Mouse (Mus musculus) embryonic facial prominence, embryonic 13.5 days (tissue): ENCODE measurements at regions not wholly inside any gene's neighbourhood (a gene's known extent, or its start where the extent isn't known, plus 50 kb on each side); places are given as distances from the start of the nearest gene placed in this dataset.
"Not testable (repeated sequence)": the region's sequence is repeated elsewhere in the genome, so short reads cannot be mapped to it uniquely, and the experiment has no call there.

Experiments
- ATAC-seq: fragments of 200-750 bp; cut with Nextera tagmentation; 2 replicates; pipeline ENCODE4 v1.8.0; 2017; ENCODE audit warnings: low read depth; ENCODE audit not compliant: insufficient number of reproducible peaks, insufficient read depth, low FRiP score, low TSS enrichment
- H3K27ac ChIP-seq: fragments of 300-500 bp; sonication (generic); 2 replicates; pipeline ENCODE4 v1.5.1; 2015; ENCODE audit warnings: moderate library complexity, mild to moderate bottlenecking, inconsistent platforms
- H3K27me3 ChIP-seq: fragments of 300-500 bp; sonication (generic); 2 replicates; pipeline ENCODE4 v1.6.1; 2015; ENCODE audit warnings: mild to moderate bottlenecking, inconsistent platforms
- H3K36me3 ChIP-seq: fragments of 300-500 bp; sonication (generic); 2 replicates; pipeline ENCODE4 v1.6.1; 2015; ENCODE audit warnings: mild to moderate bottlenecking, inconsistent platforms
- H3K4me1 ChIP-seq: fragments of 300-500 bp; sonication (generic); 2 replicates; pipeline ENCODE4 v1.6.1; 2015; ENCODE audit warnings: inconsistent platforms
- H3K4me2 ChIP-seq: fragments of 300-500 bp; sonication (generic); 2 replicates; pipeline ENCODE4 v1.6.1; 2015; ENCODE audit warnings: moderate library complexity, mild to moderate bottlenecking, inconsistent platforms
- H3K4me3 ChIP-seq: fragments of 300-500 bp; sonication (generic); 2 replicates; pipeline ENCODE4 v1.5.1; 2015; ENCODE audit warnings: mild to moderate bottlenecking, inconsistent platforms
- H3K9ac ChIP-seq: fragments of 300-500 bp; sonication (generic); 2 replicates; pipeline ENCODE4 v1.6.1; 2015; ENCODE audit warnings: mild to moderate bottlenecking, inconsistent platforms
- H3K9me3 ChIP-seq: fragments of 300-500 bp; sonication (generic); 2 replicates; pipeline ENCODE4 v1.6.1; 2016; ENCODE audit warnings: inconsistent platforms
- WGBS: fragments of 180-500 bp; shearing (Covaris S2); methylation state at CpG from one replicate; pipeline ENCODE4 v1.1.7; 2015; ENCODE audit warnings: mixed read lengths; 5-methylcytosine and 5-hydroxymethylcytosine counted together

DNA sequence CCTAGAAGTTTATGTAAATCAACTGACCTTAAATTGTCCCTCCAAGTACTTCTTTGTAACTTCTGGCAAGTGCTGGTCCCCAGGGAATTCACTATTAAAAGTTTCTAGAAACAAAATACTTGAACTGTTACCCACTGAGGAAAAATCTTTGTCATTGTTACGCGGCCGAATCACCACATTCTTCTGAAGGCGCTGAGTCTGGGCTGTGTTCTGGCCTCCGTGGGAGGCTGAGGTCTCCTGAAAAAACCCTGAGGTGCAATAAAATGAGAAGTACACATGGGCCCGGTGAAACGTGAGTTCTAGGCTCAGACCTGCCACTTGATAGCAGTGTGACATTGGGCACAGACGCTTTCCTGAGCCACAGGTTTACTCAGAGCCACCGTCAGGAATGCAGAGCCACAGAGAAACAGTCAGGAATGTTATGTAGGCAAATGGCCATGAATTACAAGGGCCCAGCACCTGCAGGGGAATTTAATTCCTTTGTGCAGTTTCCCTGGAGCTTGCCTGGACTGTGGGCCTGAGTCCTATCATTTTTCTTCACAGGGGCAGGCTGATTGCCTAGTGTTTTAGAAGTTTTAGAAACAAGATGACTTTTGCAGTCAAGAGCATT lies 171.1 kb upstream of the Arglu1 start:
- H3K4me3 ChIP-seq = no peak overlapping the region
- H3K36me3 ChIP-seq = no peaks in the 10 kb centered on the region
- no peaks in the 10 kb centered on the region for H3K27me3 ChIP-seq
- 61% methylated on average over 9 of the region's 9 CpGs for WGBS
- no peaks in the 10 kb centered on the region for H3K4me1 ChIP-seq
- H3K4me2 ChIP-seq = no peak overlapping the region
- no peak overlapping the region for H3K27ac ChIP-seq
- ATAC-seq = no peak
- H3K9ac ChIP-seq = no peak overlapping the region
- no peaks in the 10 kb centered on the region for H3K9me3 ChIP-seq

DNA sequence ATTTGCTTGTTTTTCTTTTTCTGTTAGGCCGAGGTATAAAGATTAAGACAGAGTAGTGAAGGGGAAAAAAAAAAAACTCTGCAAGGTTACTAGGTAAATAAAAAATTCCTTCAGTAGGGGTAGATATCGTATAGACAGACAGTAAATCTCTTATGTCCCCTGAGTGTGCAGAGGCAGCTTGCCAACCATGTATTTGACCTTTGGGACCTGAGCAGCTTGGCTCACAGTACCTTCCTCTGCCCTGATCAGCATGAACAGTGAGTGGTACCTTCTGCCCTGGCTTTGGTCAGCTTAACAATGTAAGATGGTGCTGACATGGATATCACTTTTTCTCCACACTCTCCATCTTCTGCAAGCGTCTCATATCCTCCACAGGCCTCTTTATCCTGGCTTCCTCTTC lies 168.3 kb upstream of the Arglu1 start:
- no peak for ATAC-seq
- H3K36me3 ChIP-seq = no peaks in the 10 kb centered on the region
- H3K27ac ChIP-seq = no peak overlapping the region
- H3K4me1 ChIP-seq = no peaks in the 10 kb centered on the region
- H3K4me2 ChIP-seq = no peak overlapping the region
- H3K4me3 ChIP-seq = no peak overlapping the region
- 61% methylated on average over 3 of the region's 3 CpGs for WGBS
- H3K9ac ChIP-seq = no peak overlapping the region
- H3K27me3 ChIP-seq = no peaks in the 10 kb centered on the region
- no peaks in the 10 kb centered on the region for H3K9me3 ChIP-seq

DNA sequence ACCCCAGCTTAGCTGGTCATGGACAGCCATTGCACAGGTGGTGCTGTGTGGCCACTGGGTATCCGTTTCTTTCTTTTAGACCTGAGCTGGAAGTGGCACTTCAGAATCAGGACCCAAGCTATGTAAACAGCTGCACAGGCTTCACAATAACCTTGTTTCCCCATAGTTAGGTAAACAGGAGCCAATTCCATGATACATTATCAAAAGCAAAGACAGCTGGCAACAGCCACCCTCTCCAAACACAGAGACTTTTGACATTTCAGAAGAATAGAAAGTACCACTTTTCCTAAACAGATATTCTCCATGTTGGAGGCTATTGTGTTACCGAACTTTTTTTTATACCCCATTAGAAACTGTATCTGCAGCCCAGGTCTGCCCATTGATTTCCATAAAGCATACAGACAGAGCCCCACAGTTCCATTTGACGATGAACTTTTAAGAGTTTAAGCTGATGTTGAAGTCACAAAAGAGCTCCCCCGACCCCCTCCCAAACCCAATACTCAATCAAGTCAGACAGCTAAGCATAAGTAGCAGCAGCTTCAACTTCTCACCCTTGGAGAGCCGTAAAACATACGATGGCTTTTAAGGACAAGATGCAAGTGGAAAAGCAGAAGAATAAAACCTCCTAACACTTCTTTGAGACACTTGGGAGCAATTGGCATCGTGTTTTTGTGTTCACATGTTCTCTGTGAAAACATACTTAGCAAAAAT lies 162.5 kb upstream of the Arglu1 start:
- Histone ChIP-seq H3K27me3 (no peaks in the 10 kb centered on the region), H3K27ac (no peak overlapping the region), H3K4me2 (no peak overlapping the region), H3K36me3 (no peaks in the 10 kb centered on the region), H3K9me3 (no peaks in the 10 kb centered on the region), H3K4me3 (no peak overlapping the region), H3K4me1 (no peaks in the 10 kb centered on the region), H3K9ac (no peak overlapping the region)
- WGBS = 68% methylated on average over 7 of the region's 7 CpGs
- ATAC-seq = no peak

DNA sequence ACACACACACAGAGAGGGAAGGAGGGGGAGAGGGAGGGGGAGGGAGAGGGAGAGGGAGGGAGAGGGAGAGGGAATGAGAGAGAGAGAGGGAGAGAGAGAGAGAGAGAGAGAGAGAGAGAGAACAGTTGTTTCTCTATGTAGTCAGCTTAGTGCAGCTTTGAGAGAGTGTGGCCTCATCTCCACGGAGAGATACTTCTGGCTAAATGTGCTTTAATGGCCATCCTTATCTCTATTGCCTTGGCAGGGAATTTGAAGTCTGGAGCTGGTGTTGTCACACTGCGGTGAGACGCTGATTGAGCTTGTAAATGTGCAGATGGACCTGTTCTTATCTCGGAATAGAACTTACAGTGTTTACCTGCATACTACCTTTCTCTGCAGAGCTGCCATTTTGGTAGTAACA lies 160.9 kb upstream of the Arglu1 start:
- H3K27me3 ChIP-seq = no peaks in the 10 kb centered on the region
- H3K4me3 ChIP-seq = no peak overlapping the region
- H3K27ac ChIP-seq = no peak overlapping the region
- 83% methylated on average over 4 of the region's 4 CpGs for WGBS
- H3K4me2 ChIP-seq = no peak overlapping the region
- no peaks in the 10 kb centered on the region for H3K36me3 ChIP-seq
- no peaks in the 10 kb centered on the region for H3K9me3 ChIP-seq
- no peak overlapping the region for H3K9ac ChIP-seq
- H3K4me1 ChIP-seq = no peaks in the 10 kb centered on the region
- no peak for ATAC-seq

DNA sequence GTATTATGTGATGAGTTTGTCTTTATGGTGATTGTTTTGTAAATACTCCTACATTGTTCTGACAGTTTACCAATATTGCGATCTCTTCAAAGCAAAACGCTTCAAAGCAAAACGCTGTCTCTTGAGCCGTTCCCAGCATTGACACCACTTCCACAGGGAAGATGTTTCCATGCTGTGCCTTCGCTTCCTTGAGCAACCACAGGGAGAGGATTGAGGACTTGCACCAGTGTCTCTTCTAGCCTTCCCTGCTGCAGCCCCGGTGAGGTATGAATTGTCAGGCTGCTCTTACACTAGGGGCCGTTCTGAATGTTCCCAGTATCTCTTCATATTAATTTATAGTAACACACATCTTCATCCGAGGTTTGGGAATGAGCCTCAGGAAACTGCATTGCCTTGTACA lies 160.4 kb upstream of the Arglu1 start:
- ATAC-seq = no peak

DNA sequence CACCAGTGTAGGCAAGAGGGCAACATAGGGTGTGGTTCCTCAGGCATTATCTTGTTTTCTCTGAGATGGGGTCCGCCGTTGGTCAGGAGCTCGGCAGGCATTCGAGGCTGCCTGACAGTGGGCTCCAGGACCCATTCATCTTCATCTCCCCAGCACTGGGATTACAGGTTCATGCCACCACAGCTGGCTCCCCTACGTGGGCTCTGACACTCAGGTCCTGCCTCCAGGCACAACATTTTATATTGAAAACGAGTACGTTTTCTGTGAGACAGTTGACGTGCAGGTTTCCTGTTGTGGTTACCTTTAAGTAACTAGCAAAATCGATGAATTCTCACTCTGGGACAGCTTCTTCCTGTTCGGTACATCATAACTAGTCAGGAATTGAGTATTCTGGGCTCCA lies 157.3 kb upstream of the Arglu1 start:
- H3K9me3 ChIP-seq = no peaks in the 10 kb centered on the region
- H3K4me1 ChIP-seq = no peaks in the 10 kb centered on the region
- ATAC-seq = no peak
- H3K9ac ChIP-seq = no peak overlapping the region
- H3K27ac ChIP-seq = no peak overlapping the region
- no peaks in the 10 kb centered on the region for H3K27me3 ChIP-seq
- no peak overlapping the region for H3K4me2 ChIP-seq
- H3K36me3 ChIP-seq = no peaks in the 10 kb centered on the region
- no peak overlapping the region for H3K4me3 ChIP-seq
- WGBS = 74% methylated on average over 10 of the region's 10 CpGs

More for the DNA sequence above, 160.4 kb upstream of the Arglu1 start:
- no peak overlapping the region for H3K4me2 ChIP-seq
- H3K27me3 ChIP-seq = no peaks in the 10 kb centered on the region
- no peak overlapping the region for H3K27ac ChIP-seq
- no peak overlapping the region for H3K9ac ChIP-seq
- H3K4me3 ChIP-seq = no peak overlapping the region
- no peaks in the 10 kb centered on the region for H3K36me3 ChIP-seq
- no peaks in the 10 kb centered on the region for H3K9me3 ChIP-seq
- H3K4me1 ChIP-seq = no peaks in the 10 kb centered on the region
- 69% methylated on average over 8 of the region's 8 CpGs for WGBS

DNA sequence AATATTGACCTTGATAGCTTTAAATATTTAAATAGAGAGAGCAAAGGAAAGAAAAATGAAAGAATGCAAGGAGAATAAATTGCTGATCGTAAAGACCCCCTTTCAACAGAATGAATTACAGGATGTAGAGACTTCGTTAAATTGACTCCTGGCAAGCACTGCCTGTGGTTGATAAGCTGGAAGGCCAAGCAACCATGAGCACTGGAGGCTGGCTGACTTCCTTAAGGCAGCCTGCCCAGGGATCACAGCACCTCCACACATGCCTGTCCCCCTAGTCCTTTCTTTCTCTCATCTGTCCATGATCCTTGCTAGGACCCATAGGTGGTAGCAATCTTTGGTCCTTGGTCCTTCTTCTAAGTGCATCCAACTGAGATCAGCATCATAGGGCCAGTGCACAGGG lies 152.0 kb upstream of the Arglu1 start:
- peaks cover 5% of the 10 kb centered on the region for H3K4me1 ChIP-seq
- no peak overlapping the region for H3K4me3 ChIP-seq
- no peak overlapping the region for H3K27ac ChIP-seq
- WGBS = 67% methylated on average over 2 of the region's 2 CpGs
- H3K27me3 ChIP-seq = no peaks in the 10 kb centered on the region
- ATAC-seq = no peak
- no peaks in the 10 kb centered on the region for H3K36me3 ChIP-seq
- H3K4me2 ChIP-seq = no peak overlapping the region
- H3K9ac ChIP-seq = no peak overlapping the region
- no peaks in the 10 kb centered on the region for H3K9me3 ChIP-seq

DNA sequence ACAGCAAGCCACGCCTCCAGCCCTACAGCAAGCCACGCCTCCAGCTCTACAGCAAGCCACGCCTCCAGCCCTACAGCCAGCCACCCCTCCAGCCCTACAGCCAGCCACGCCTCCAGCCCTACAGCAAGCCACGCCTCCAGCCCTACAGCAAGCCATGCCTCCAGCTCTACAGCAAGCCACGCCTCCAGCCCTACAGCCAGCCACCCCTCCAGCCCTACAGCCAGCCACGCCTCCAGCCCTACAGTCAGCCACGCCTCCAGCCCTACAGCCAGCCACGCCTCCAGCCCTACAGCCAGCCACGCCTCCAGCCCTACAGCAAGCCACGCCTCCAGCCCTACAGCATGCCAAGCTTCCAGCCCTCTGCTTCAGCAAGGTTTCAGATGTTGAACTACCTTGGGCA lies 145.8 kb upstream of the Arglu1 start:
- not testable (repeated sequence) for H3K9ac ChIP-seq

DNA sequence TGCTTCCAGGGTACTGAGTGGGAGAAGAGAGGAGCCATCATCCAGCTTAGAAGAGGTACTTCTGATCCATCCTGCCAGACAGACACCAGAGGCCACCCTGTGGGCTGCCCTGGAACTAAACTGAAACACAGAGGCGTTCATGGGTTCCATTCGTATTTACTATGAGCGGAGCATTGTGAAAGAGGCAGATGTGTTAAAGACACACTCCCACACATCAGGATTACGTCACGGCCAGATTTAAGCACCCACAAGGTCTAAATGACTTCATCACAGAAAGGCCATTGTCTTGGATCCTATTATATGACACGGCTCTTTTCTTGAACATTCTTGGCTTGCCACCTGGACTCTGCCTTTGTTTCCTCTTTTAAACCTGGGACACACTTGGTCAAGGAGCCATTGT lies 141.0 kb upstream of the Arglu1 start:
- no peak for ATAC-seq
- H3K4me1 ChIP-seq = peaks cover 14% of the 10 kb centered on the region
- H3K36me3 ChIP-seq = no peaks in the 10 kb centered on the region
- no peak overlapping the region for H3K4me3 ChIP-seq
- H3K4me2 ChIP-seq = no peak overlapping the region
- H3K27me3 ChIP-seq = no peaks in the 10 kb centered on the region
- H3K9me3 ChIP-seq = no peaks in the 10 kb centered on the region
- 87% methylated on average over 6 of the region's 6 CpGs for WGBS
- no peak overlapping the region for H3K9ac ChIP-seq
- no peak overlapping the region for H3K27ac ChIP-seq

More for the DNA sequence above, 145.8 kb upstream of the Arglu1 start:
- not testable (repeated sequence) for H3K36me3 ChIP-seq, ATAC-seq, H3K27me3 ChIP-seq, H3K4me1 ChIP-seq, H3K4me2 ChIP-seq, H3K27ac ChIP-seq, H3K9me3 ChIP-seq, H3K4me3 ChIP-seq
- 75% methylated on average over 11 of the region's 11 CpGs for WGBS

DNA sequence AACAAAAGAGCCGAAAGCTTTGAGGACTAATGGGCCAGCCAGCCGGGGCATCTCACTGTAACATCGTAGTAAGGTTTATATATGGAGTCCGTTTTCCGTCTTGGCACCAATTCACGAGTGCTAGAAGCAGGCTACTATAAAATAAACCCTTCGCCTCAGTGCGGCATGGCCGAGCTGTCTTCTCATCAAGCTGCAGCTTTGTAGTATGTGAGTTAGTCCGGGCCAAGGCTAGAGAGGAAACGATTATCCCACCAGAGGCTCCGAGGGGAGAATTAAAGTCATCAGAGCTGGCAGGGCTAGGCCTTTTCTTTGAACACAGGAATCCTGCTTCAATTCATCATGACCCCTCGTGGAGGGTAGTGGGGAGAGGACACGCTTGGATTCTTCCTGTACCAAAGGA lies 138.9 kb upstream of the Arglu1 start:
- Histone ChIP-seq H3K9me3 (no peaks in the 10 kb centered on the region), H3K27me3 (no peaks in the 10 kb centered on the region), H3K9ac (no peak overlapping the region), H3K4me2 (no peak overlapping the region), H3K36me3 (no peaks in the 10 kb centered on the region), H3K4me1 (peaks cover 14% of the 10 kb centered on the region), H3K27ac (no peak overlapping the region), H3K4me3 (no peak overlapping the region)
- 31% methylated on average over 14 of the region's 14 CpGs for WGBS
- no peak for ATAC-seq

DNA sequence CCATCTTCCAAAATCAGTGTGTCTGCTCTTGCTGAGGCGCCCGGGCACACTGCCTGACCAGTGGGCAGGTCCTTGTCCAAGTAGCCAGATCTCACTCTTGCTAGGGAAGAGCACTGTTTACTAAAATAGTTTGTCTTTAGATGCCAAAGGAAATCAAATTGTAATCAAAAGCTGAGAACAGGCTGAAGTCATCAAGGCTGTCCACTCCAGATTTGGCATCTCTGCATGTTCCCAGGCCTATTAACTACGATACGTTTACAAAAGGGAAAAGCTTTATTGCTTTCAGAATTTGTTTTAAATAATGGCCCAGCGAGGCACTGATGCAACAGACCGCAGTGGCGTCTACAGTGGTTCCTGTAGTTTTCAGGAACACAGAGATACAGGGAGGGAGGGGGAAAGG lies 137.2 kb upstream of the Arglu1 start:
- H3K27ac ChIP-seq = no peak overlapping the region
- ATAC-seq = no peak
- H3K27me3 ChIP-seq = no peaks in the 10 kb centered on the region
- no peaks in the 10 kb centered on the region for H3K9me3 ChIP-seq
- H3K36me3 ChIP-seq = no peaks in the 10 kb centered on the region
- no peak overlapping the region for H3K4me2 ChIP-seq
- peaks cover 14% of the 10 kb centered on the region for H3K4me1 ChIP-seq
- 83% methylated on average over 7 of the region's 7 CpGs for WGBS
- H3K9ac ChIP-seq = no peak overlapping the region
- H3K4me3 ChIP-seq = no peak overlapping the region

DNA sequence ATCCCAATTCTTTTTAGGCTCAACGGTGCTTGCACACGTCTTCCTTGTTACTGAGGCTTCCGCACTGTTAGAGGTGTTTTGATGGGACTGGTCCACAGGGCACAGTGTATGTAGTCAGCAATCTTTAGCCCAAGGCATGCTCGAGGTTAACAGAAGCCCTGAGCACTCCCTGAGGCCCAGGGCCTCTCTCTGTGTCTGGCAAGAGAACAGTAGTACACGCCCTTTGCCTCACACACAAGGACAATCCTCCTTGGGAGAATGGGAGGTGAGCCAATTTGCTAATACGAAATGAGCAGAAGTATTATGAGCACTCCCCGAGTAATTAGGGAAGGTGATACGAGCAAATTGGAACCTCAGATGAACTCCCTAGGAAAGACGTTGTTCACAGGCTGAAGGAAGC lies 136.5 kb upstream of the Arglu1 start:
- Histone ChIP-seq H3K9ac (no peak overlapping the region), H3K27ac (no peak overlapping the region; the same call in 1 of the 2 replicates), H3K4me1 (peaks cover 14% of the 10 kb centered on the region), H3K9me3 (no peaks in the 10 kb centered on the region), H3K36me3 (no peaks in the 10 kb centered on the region), H3K4me2 (no peak overlapping the region), H3K27me3 (no peaks in the 10 kb centered on the region), H3K4me3 (no peak overlapping the region)
- no peak for ATAC-seq
- WGBS = 72% methylated on average over 9 of the region's 9 CpGs
